Mouse (Mus musculus) small intestine, adult 2 months (tissue): ENCODE results near the gene Jup. TPM values are rescaled to one million over a fixed set of nuclear protein-coding genes. Genes with fewer than 3 reads are reported as not detected.

Experiments used
- H3K27ac ChIP-seq: fragments of 200-500 bp; 2 replicates; pipeline ENCODE4 v1.5.1; 2012; ENCODE audit warnings: low read depth, low read length, control low read depth, inconsistent platforms; ENCODE audit not compliant: insufficient read depth
- H3K27me3 ChIP-seq: fragments of 200-500 bp; 2 replicates; pipeline ENCODE4 v1.6.1; 2012; ENCODE audit warnings: mild to moderate bottlenecking, moderate library complexity, low read length, inconsistent platforms; ENCODE audit not compliant: control insufficient read depth, insufficient read depth
- H3K36me3 ChIP-seq: fragments of 200-500 bp; 2 replicates; pipeline ENCODE4 v1.6.1; 2012; ENCODE audit warnings: mild to moderate bottlenecking, low read length, control low read depth, inconsistent platforms; ENCODE audit not compliant: control insufficient read depth, insufficient read depth
- H3K4me1 ChIP-seq: fragments of 200-500 bp; 2 replicates; pipeline ENCODE4 v1.6.1; 2012; ENCODE audit warnings: low read length, inconsistent platforms, mixed read lengths; ENCODE audit not compliant: control insufficient read depth, insufficient read depth, insufficient read length
- H3K4me3 ChIP-seq: fragments of 200-500 bp; 2 replicates; pipeline ENCODE4 v1.5.1; 2012; ENCODE audit warnings: low read depth, mild to moderate bottlenecking, control low read depth, inconsistent platforms, low read length, moderate library complexity
- CTCF ChIP-seq: fragments of 200-500 bp; IDR thresholded peaks from 2 replicates; pipeline ENCODE4 v1.5.1; 2012; ENCODE audit warnings: low read depth, mild to moderate bottlenecking, control low read depth, inconsistent platforms, low read length, moderate library complexity, mixed read lengths; ENCODE audit not compliant: insufficient replicate concordance, insufficient read length; ENCODE audit errors: extremely low read depth
- POLR2A ChIP-seq: fragments of 200-500 bp; IDR thresholded peaks from 2 replicates; pipeline ENCODE4 v1.6.1; 2012; ENCODE audit warnings: low read depth, mild to moderate bottlenecking, control low read depth, inconsistent platforms, low read length, moderate library complexity
- WGBS: fragments of 180-500 bp; shearing (Covaris S2); methylation state at CpG from one replicate; pipeline ENCODE4 v1.1.7; 2018; 5-methylcytosine and 5-hydroxymethylcytosine counted together
- polyA plus RNA-seq: library from polyadenylated mRNA; depleted of rRNA; stranded (reverse); fragments of >200 nt; gene quantifications from 2 replicates; pipeline ENCODE4 v1.2.3, GENCODE M21; 2012

Gene Jup
- polyA plus RNA-seq, 1 experiment: 689 TPM

- 78% methylated on average over 12 of the region's 12 CpGs for WGBS
- no peak overlapping the region for H3K4me3 ChIP-seq
- no peak overlapping the region for H3K27ac ChIP-seq
- no peaks in the 10 kb centered on the region for H3K27me3 ChIP-seq
- no peaks in the 10 kb centered on the region for H3K36me3 ChIP-seq
- H3K4me1 ChIP-seq: peaks cover 25% of the 10 kb centered on the region
- no peak for TF ChIP-seq POLR2A
- TF ChIP-seq CTCF: no peak
These were observed 2.4 kb upstream of the Jup start for GRCm38 (mm10) chr11:100399727-100400538.

- H3K4me1 ChIP-seq: peaks cover 31% of the 10 kb centered on the region
- no peak overlapping the region for H3K27ac ChIP-seq
- TF ChIP-seq CTCF (no peak), POLR2A (no peak)
- 73% methylated on average over 9 of the region's 9 CpGs for WGBS
- H3K4me3 ChIP-seq: no peak overlapping the region
- H3K27me3 ChIP-seq: no peaks in the 10 kb centered on the region
- H3K36me3 ChIP-seq: peaks cover 3% of the 10 kb centered on the region; the same call in 1 of the 2 replicates
These were observed 1.8 kb upstream of the Jup start for GRCm38 (mm10) chr11:100399320-100399719.

- H3K4me3 ChIP-seq: no peak overlapping the region
- peak overlapping the region; percentile 32; the same call in 1 of the 2 replicates for H3K27ac ChIP-seq
- TF ChIP-seq POLR2A (no peak), CTCF (no peak)
- peaks cover 36% of the 10 kb centered on the region for H3K4me1 ChIP-seq
- WGBS: 78% methylated on average over 7 of the region's 7 CpGs
- peaks cover 3% of the 10 kb centered on the region; the same call in 1 of the 2 replicates for H3K36me3 ChIP-seq
- H3K27me3 ChIP-seq: no peaks in the 10 kb centered on the region
These were observed 954 bp upstream of the Jup start for GRCm38 (mm10) chr11:100398517-100398916.

GRCm38 (mm10) chr11:100396886-100397599 lies 520 bp downstream of the Jup start:
- WGBS: 1% methylated on average over 42 of the region's 42 CpGs
- Histone ChIP-seq H3K27me3 (no peaks in the 10 kb centered on the region), H3K4me1 (peaks cover 28% of the 10 kb centered on the region), H3K4me3 (peak overlapping the region; percentile 74), H3K27ac (peak overlapping the region; percentile 99), H3K36me3 (peaks cover 7% of the 10 kb centered on the region)
- TF ChIP-seq POLR2A (peak; percentile 35; the same call in 1 of the 2 replicates), CTCF (0 out of 2 replicates have a peak, but pooled peaks have one; percentile 35)

GRCm38 (mm10) chr11:100395861-100396631 lies 1.5 kb downstream of the Jup start:
- TF ChIP-seq CTCF (no peak), POLR2A (0 out of 2 replicates have a peak, but pooled peaks have one; percentile 14)
- H3K36me3 ChIP-seq: peaks cover 7% of the 10 kb centered on the region
- peak overlapping the region; percentile 74 for H3K4me3 ChIP-seq
- WGBS: 13% methylated on average over 17 of the region's 17 CpGs
- H3K4me1 ChIP-seq: peaks cover 31% of the 10 kb centered on the region
- peak overlapping the region; percentile 99 for H3K27ac ChIP-seq
- H3K27me3 ChIP-seq: no peaks in the 10 kb centered on the region

- Histone ChIP-seq H3K27me3 (no peaks in the 10 kb centered on the region), H3K4me1 (peaks cover 37% of the 10 kb centered on the region), H3K36me3 (peaks cover 8% of the 10 kb centered on the region), H3K4me3 (peak overlapping the region; percentile 74), H3K27ac (peak overlapping the region; percentile 99)
- WGBS: 12% methylated on average over 11 of the region's 11 CpGs
- no peak for TF ChIP-seq CTCF
- TF ChIP-seq POLR2A: peak; percentile 49; the same call in 1 of the 2 replicates
These were observed 2.4 kb downstream of the Jup start for GRCm38 (mm10) chr11:100395200-100395599.
